Mouse (Mus musculus): ENCODE data around the gene Alk. TPM values are rescaled to one million over a fixed set of nuclear protein-coding genes. Genes with fewer than 3 reads are reported as not detected.

The Alk gene
- polyA plus RNA-seq, 1 experiment from 2014 or later, result 0.06 TPM

DNA sequence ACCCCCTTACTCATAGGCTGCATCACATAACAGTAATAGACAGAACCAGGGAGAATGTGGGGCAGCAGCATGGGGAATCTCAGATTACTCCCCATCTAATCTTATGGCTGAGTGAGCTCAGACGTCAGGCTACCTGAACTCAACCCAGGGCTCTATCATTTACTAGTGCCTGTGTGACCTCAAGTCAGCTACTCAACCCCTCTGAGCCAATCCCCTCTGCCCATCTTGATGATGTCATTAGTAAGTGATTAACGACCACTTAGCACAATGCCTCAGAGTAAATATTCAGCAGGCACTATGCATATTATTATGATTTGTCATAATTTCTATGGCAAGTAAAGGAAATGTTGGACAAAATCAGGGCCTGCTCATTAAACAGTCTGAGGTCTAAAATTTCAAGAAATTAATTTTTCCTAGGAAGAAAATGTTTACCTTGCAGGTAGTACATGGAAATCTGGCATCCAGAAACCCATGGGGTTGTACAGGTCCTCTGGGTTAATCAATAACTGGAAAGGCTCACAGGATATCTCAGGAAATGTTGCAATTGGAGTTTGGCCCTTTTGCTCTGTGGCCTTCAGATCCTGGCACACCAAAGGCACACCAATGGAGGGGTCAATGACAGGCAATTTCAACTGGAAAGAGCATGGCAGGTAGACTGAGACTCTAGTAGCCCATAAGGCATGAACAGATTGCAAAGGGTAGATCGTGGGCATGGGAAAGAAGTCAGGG, 204.9 kb downstream of the Alk start:
- ATAC-seq (ENCODE audit: low read depth), result peak; percentile 86
- no peak overlapping the region for H3K4me2 ChIP-seq
- DNase-seq, result no peak
- 43% methylated on average over 3 of the region's 3 CpGs for WGBS (ENCODE audit: insufficient replicate concordance)
- no peaks in the 10 kb centered on the region for H3K4me1 ChIP-seq (replicated peaks)
- no peak overlapping the region for H3K9ac ChIP-seq
- no peaks in the 10 kb centered on the region for H3K27me3 ChIP-seq
- 0 out of 2 replicates have a peak, but pooled peaks cover 4% of the 10 kb centered on the region for H3K9me3 ChIP-seq (replicated peaks)
- H3K36me3 ChIP-seq, result no peaks in the 10 kb centered on the region
- H3K27ac ChIP-seq, result peak overlapping the region; percentile 66
- no peak overlapping the region for H3K4me3 ChIP-seq (replicated peaks)

DNA sequence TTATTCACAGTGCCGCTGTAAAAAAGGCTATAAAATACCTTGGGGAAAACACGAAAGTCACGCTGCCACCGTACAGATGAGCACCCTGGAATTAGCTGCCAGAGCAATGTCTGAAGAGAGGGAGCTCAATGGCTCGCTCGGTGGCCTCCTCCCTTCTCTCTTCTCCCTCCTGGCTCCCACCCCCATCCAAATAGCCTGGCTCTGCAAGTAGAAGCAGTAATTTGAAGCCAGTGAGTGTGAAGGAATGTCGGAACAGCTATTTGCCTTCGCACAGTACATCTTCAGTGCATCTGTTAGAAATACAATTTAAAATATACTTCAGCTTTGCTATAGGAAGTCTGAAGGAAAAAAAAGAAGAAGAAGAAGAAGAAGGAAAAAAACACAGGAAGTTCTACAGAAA, 208.5 kb downstream of the Alk start:
- Histone ChIP-seq H3K4me2 (no peak overlapping the region), H3K9ac (no peak overlapping the region), H3K9me3 (replicated peaks) (0 out of 2 replicates have a peak, but pooled peaks cover 7% of the 10 kb centered on the region), H3K4me3 (replicated peaks) (no peak overlapping the region), H3K27me3 (no peaks in the 10 kb centered on the region), H3K36me3 (no peaks in the 10 kb centered on the region), H3K27ac (no peak overlapping the region), H3K4me1 (replicated peaks) (no peaks in the 10 kb centered on the region)
- WGBS (ENCODE audit: insufficient replicate concordance), result 68% methylated on average over 8 of the region's 8 CpGs
- ATAC-seq (ENCODE audit: low read depth), result no peak
- no peak for DNase-seq

DNA sequence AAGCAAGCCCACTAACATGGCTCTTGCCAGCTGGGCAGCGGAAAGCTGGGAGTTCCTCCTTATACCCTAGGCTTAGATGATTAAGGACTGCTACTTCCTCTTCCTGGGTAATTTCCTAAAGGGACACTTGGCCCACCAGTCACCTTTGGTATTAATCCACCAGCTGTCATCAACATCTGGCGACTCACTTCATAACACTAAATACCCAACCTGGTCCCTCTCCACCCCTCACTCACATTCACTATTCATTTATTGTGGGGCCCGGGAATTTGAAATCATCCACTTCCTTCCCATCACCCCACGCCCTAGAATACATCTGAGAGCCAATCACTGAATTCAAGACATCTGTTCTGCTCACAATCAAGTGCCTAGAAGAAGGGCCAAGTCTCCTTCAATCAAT, 235.4 kb downstream of the Alk start:
- 54% methylated on average over 4 of the region's 4 CpGs for WGBS (ENCODE audit: insufficient replicate concordance)
- Histone ChIP-seq H3K27me3 (no peaks in the 10 kb centered on the region), H3K4me3 (replicated peaks) (no peak overlapping the region), H3K4me1 (replicated peaks) (no peaks in the 10 kb centered on the region), H3K36me3 (no peaks in the 10 kb centered on the region), H3K9me3 (replicated peaks) (0 out of 2 replicates have a peak, but pooled peaks cover 13% of the 10 kb centered on the region), H3K9ac (no peak overlapping the region), H3K27ac (no peak overlapping the region), H3K4me2 (no peak overlapping the region)
- DNase-seq (no peak), ATAC-seq (ENCODE audit: low read depth) (no peak)

DNA sequence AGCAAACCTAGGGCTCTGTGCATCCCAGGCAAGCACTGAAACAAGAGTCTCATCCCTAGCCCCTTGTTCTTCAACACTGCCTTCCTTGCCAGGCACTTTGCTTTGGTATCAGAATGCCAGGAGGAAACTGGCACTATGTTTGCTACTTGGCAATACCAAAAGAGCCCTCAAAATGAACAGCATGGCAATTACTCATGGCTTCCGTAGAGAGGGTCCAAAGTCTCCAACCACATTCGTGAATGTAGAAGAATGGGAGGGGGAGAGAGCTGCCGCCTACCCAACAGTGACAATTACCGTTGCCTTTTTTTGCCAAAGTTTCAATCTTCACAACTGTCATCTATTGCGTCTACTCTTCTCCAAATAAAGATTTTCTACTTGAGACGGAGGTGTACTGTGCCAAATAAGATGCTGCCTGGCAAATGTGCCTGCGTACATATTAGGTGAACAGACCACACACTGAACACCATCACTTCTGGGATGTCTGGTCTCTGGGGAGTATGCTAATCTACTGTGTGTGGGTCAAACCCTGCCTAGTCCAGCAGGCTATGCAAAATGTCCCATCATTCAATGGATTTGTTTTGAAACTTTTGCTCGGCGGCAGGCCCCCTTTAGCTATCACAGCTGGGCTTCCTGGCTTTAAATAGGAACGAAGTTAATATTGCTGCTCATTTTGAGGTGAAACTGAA, 241.5 kb downstream of the Alk start:
- Histone ChIP-seq H3K9ac (no peak overlapping the region), H3K27me3 (no peaks in the 10 kb centered on the region), H3K9me3 (replicated peaks) (0 out of 2 replicates have a peak, but pooled peaks cover 2% of the 10 kb centered on the region), H3K4me2 (no peak overlapping the region), H3K4me1 (replicated peaks) (no peaks in the 10 kb centered on the region), H3K4me3 (replicated peaks) (no peak overlapping the region), H3K36me3 (no peaks in the 10 kb centered on the region), H3K27ac (no peak overlapping the region)
- WGBS (ENCODE audit: insufficient replicate concordance), result 70% methylated on average over 10 of the region's 10 CpGs
- ATAC-seq (ENCODE audit: low read depth), result no peak
- DNase-seq, result no peak

DNA sequence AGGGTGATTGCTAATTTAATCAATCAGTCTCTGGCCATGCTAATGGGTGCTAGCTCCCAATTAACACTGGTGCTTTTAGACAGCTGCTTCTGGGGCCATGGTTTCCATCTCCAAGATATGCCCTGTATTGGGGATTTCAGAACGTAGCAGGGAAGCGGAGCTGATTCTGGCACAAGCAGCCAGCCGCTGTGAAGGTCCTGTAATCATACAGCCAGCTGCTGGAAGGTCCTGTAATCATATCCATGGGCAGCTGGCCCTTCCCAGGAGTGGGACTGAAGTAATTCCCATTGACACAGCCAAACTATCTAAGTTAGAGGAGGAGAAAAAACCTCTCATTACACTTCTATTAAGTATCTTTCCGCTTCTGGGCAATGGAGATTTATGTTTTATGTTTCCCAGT, 242.5 kb downstream of the Alk start:
- H3K9me3 ChIP-seq (replicated peaks), result 0 out of 2 replicates have a peak, but pooled peaks cover 2% of the 10 kb centered on the region
- H3K27me3 ChIP-seq, result no peaks in the 10 kb centered on the region
- no peaks in the 10 kb centered on the region for H3K36me3 ChIP-seq
- no peak overlapping the region for H3K4me3 ChIP-seq (replicated peaks)
- WGBS (ENCODE audit: insufficient replicate concordance), result 66% methylated on average over 4 of the region's 4 CpGs
- H3K9ac ChIP-seq, result no peak overlapping the region
- DNase-seq (no peak), ATAC-seq (ENCODE audit: low read depth) (no peak)
- H3K4me2 ChIP-seq, result no peak overlapping the region
- H3K27ac ChIP-seq, result no peak overlapping the region
- no peaks in the 10 kb centered on the region for H3K4me1 ChIP-seq (replicated peaks)

DNA sequence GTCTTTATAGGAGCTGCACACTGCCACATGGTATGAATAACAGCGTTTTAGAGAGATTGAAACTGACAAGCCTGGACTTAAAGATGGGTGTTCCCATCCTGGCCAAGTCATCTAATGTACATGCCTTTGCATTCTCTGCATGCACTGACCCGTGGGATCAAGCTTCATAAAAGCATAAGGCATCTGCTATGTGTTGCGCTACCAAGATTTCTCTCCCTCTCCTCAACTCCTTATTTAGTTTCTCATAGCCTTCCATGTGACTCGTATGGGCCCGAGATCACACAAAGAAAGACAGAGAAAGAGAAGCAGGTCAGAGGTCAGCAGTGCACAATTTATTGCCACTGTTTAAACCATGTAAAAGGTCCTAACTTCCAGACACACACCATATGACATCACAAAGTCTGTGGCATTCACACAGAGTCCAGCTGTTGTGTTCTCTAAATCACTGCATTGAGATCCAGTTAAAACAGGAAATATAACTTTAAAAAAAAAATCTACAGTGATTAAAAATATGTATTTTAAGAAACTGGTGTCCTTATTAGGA, 247.6 kb downstream of the Alk start:
- WGBS (ENCODE audit: insufficient replicate concordance), result 50% methylated on average over 5 of the region's 5 CpGs
- DNase-seq, result no peak
- Histone ChIP-seq H3K9me3 (replicated peaks) (0 out of 2 replicates have a peak, but pooled peaks cover 5% of the 10 kb centered on the region), H3K4me3 (replicated peaks) (no peak overlapping the region), H3K27me3 (no peaks in the 10 kb centered on the region), H3K27ac (no peak overlapping the region), H3K4me1 (replicated peaks) (no peaks in the 10 kb centered on the region), H3K9ac (no peak overlapping the region), H3K4me2 (no peak overlapping the region), H3K36me3 (no peaks in the 10 kb centered on the region)
- ATAC-seq (ENCODE audit: low read depth), result no peak

DNA sequence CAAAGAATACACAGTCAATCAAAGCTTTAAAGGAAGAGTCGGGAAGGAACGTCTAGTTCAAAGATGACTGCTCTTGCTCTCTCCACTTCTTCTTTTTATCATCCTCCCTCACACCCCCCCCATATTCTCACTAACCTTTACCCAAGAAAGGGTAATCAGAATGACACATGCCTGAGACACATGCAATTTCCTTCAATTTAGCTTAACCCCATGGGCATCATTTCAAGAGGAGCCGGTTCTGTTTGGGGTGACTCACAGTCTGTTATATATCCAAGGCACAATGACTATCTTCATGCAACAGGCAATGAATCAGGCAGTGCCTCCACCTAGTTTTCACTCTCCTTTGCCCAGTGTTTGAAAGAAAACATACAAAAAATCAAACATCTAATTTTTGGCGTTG, 265.0 kb downstream of the Alk start:
- 86% methylated on average over 4 of the region's 4 CpGs for WGBS (ENCODE audit: insufficient replicate concordance)
- Histone ChIP-seq H3K27me3 (no peaks in the 10 kb centered on the region), H3K9ac (no peak overlapping the region)

DNA sequence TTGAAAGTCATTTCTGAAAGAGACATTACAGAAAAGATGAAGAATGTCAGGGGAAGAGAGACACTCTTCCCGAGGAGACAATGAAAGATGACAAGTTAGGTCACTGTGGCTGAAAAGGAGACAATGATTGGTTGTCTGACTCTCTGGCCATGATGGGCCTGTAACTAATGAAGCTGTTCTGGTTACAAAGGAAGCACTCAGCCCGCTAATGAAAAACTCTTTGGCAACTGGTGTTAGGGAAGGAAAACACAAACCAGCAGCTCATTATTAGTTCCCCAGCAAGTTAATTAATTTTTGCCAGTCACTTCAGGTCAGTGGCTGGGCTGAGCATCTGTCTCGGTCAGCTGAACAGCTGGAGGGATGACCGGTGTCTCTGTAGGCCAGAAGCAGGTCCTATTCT, 271.5 kb downstream of the Alk start:
- no peak overlapping the region for H3K27ac ChIP-seq
- WGBS (ENCODE audit: insufficient replicate concordance), result 60% methylated on average over 4 of the region's 4 CpGs
- H3K9ac ChIP-seq, result no peak overlapping the region
- DNase-seq (no peak), ATAC-seq (ENCODE audit: low read depth) (no peak)
- no peaks in the 10 kb centered on the region for H3K9me3 ChIP-seq (replicated peaks)
- H3K4me2 ChIP-seq, result no peak overlapping the region
- H3K36me3 ChIP-seq, result no peaks in the 10 kb centered on the region
- no peak overlapping the region for H3K4me3 ChIP-seq (replicated peaks)
- H3K4me1 ChIP-seq (replicated peaks), result no peaks in the 10 kb centered on the region
- no peaks in the 10 kb centered on the region for H3K27me3 ChIP-seq

More for the DNA sequence above, 265.0 kb downstream of the Alk start:
- H3K9me3 ChIP-seq (replicated peaks), result no peaks in the 10 kb centered on the region
- ATAC-seq (ENCODE audit: low read depth) (no peak), DNase-seq (no peak)
- H3K27ac ChIP-seq, result no peak overlapping the region
- no peak overlapping the region for H3K4me2 ChIP-seq
- H3K4me3 ChIP-seq (replicated peaks), result no peak overlapping the region
- no peaks in the 10 kb centered on the region for H3K36me3 ChIP-seq
- no peaks in the 10 kb centered on the region for H3K4me1 ChIP-seq (replicated peaks)

DNA sequence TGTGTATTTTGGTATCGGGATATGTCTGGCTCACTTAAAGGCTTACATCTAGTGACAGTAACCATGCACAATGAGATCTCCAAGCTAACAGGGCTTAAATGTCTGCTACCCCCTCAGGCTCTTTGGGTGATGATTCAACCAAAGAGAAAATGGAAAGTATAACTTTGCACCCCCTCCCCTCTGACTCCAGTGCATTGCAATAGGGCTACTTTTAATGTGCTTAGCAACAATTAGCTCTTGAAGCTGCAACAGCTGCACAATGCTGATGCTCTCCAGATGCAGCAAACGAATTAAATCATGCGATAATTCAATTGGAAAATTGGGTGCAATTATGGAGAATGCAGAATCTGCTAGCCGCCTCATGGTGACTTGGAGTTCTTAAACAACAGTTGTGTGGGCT, 278.5 kb downstream of the Alk start:
- Histone ChIP-seq H3K9ac (no peak overlapping the region), H3K36me3 (no peaks in the 10 kb centered on the region), H3K9me3 (replicated peaks) (no peaks in the 10 kb centered on the region; the same call in 1 of the 2 replicates), H3K4me3 (replicated peaks) (no peak overlapping the region), H3K27ac (no peak overlapping the region), H3K27me3 (no peaks in the 10 kb centered on the region), H3K4me2 (no peak overlapping the region), H3K4me1 (replicated peaks) (no peaks in the 10 kb centered on the region)
- DNase-seq (no peak), ATAC-seq (ENCODE audit: low read depth) (no peak)
- WGBS (ENCODE audit: insufficient replicate concordance), result 70% methylated on average over 4 of the region's 4 CpGs

DNA sequence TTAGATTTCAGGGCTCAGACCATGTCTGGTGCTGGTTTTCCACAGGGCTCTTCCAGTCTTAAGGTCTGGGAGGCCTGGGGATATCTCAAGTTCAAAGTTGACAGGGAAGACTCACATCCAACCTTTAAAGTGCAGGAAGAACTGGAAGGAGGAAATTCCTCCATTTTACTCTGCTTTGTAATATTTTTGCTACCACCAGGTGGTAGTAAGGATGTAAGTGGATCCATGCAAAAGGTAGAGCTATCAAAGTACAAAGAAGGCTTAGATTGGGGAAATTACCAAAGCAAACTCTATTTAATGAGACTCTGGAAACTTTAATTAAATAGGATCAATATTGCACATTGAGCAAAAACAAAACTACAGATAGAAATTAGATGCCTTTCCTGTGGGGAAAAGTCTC, 284.9 kb downstream of the Alk start:
- no peaks in the 10 kb centered on the region for H3K27me3 ChIP-seq
- H3K4me3 ChIP-seq (replicated peaks), result no peak overlapping the region
- no peak overlapping the region for H3K4me2 ChIP-seq
- H3K9ac ChIP-seq, result no peak overlapping the region
- ATAC-seq (ENCODE audit: low read depth) (no peak), DNase-seq (no peak)
- no peaks in the 10 kb centered on the region for H3K36me3 ChIP-seq
- peaks cover 9% of the 10 kb centered on the region; the same call in 1 of the 2 replicates for H3K9me3 ChIP-seq (replicated peaks)
- H3K4me1 ChIP-seq (replicated peaks), result no peaks in the 10 kb centered on the region
- H3K27ac ChIP-seq, result no peak overlapping the region

DNA sequence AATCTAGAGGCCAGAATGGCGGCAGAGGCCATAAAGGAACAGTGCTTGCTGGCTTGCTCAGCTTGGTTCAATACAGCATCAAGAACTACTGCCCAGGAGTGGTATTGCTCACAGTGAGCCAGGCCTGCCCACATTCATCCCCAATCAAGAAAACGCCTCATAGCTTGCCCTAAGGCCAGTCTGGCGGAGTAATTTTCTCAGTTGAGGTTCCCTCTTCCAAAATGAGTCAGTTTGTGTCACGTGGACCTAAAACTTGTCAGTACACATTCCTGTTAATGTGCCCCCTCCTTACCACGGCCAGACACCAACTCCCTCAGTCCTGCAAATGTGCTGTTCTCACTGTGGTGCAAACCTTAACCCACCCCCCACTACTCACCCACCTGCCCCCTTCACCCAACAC, 304.8 kb downstream of the Alk start:
- H3K27ac ChIP-seq, result no peak overlapping the region
- H3K4me2 ChIP-seq, result no peak overlapping the region
- H3K27me3 ChIP-seq, result no peaks in the 10 kb centered on the region
- H3K9ac ChIP-seq, result no peak overlapping the region
- no peaks in the 10 kb centered on the region for H3K9me3 ChIP-seq (replicated peaks)
- H3K36me3 ChIP-seq, result no peaks in the 10 kb centered on the region
- WGBS (ENCODE audit: insufficient replicate concordance), result 65% methylated on average over 5 of the region's 5 CpGs
- no peak overlapping the region for H3K4me3 ChIP-seq (replicated peaks)
- ATAC-seq (ENCODE audit: low read depth) (no peak), DNase-seq (no peak)
- H3K4me1 ChIP-seq (replicated peaks), result no peaks in the 10 kb centered on the region

All from liver, embryonic 13.5 days (tissue).